Mouse (Mus musculus): ENCODE results near the gene Adamts15.

The Adamts15 gene

GRCm38 (mm10) chr9:30876552-30876951, 45.7 kb downstream of the Adamts15 start:
- no peak for DNase-seq

- DNase-seq: no peak
Observed at GRCm38 (mm10) chr9:30855837-30856236, 66.4 kb downstream of the Adamts15 start.

- DNase-seq: no peak
Observed at GRCm38 (mm10) chr9:30851841-30852240, 70.4 kb downstream of the Adamts15 start.

- no peak for DNase-seq
Observed at GRCm38 (mm10) chr9:30849951-30850350, 72.3 kb downstream of the Adamts15 start.

GRCm38 (mm10) chr9:30849444-30849843, 72.8 kb downstream of the Adamts15 start:
- no peak for DNase-seq

Measured in retina, postnatal 1 day (tissue).